Mouse (Mus musculus): ENCODE measurements around the gene Nxpe3. TPM values are rescaled to one million over a fixed set of nuclear protein-coding genes. Genes with fewer than 3 reads are reported as not detected.
A peak's percentile ranks its signal among the peaks of the same experiment; 100 is the strongest.
"Not testable (repeated sequence)": the region's sequence is repeated elsewhere in the genome, so short reads cannot be mapped to it uniquely, and the experiment has no call there.

Gene Nxpe3
- polyA plus RNA-seq, 1 experiment, result 6.1 TPM

GRCm38 (mm10) chr16:55838510-55839474 is 56.3 kb downstream of the Nxpe3 start, which contains the start of gene Nfkbiz:
Gene Nfkbiz, minus strand, starts transcription at chr16:55838899.
- TF ChIP-seq CTCF (IDR thresholded peaks at IDR 0.05; ENCODE audit: extremely low read depth, insufficient read depth, insufficient read length, insufficient replicate concordance) (no peak), POLR2A (IDR thresholded peaks at IDR 0.05; ENCODE audit: low read depth, low read length) (no peak; the same call in 1 of the 2 replicates)
- WGBS, result 1% methylated on average over 40 of the region's 40 CpGs
- Histone ChIP-seq H3K36me3 (ENCODE audit: control insufficient read depth, insufficient read depth, low read length) (peaks cover 3% of the 10 kb centered on the region), H3K27me3 (ENCODE audit: control insufficient read depth, insufficient read depth, low read length) (no peaks in the 10 kb centered on the region), H3K4me3 (ENCODE audit: extremely low read depth, insufficient read depth, insufficient read length) (peak within 1 kb of the TSS; percentile 94), H3K27ac (ENCODE audit: insufficient read depth, low read length) (peak within 1 kb of the TSS; percentile 95), H3K4me1 (ENCODE audit: control insufficient read depth, insufficient read depth, insufficient read length) (peaks cover 4% of the 10 kb centered on the region)
- DNase-seq (ENCODE audit: low read depth in 1 of 2, low spot score in 2 of 2), result peak; percentile 59 to 74

- Histone ChIP-seq H3K4me3 (ENCODE audit: extremely low read depth, insufficient read depth, insufficient read length) (peak overlapping the region; percentile 94), H3K36me3 (ENCODE audit: control insufficient read depth, insufficient read depth, low read length) (peaks cover 3% of the 10 kb centered on the region; the same call in 1 of the 2 replicates), H3K27me3 (ENCODE audit: control insufficient read depth, insufficient read depth, low read length) (no peaks in the 10 kb centered on the region), H3K4me1 (ENCODE audit: control insufficient read depth, insufficient read depth, insufficient read length) (peaks cover 4% of the 10 kb centered on the region), H3K27ac (ENCODE audit: insufficient read depth, low read length) (peak overlapping the region; percentile 95; the same call in 1 of the 2 replicates)
- no peak for DNase-seq (ENCODE audit: low read depth in 1 of 2, low spot score in 2 of 2)
- TF ChIP-seq CTCF (IDR thresholded peaks at IDR 0.05; ENCODE audit: extremely low read depth, insufficient read depth, insufficient read length, insufficient replicate concordance) (no peak), POLR2A (IDR thresholded peaks at IDR 0.05; ENCODE audit: low read depth, low read length) (no peak)
- WGBS, result 4% methylated on average over 3 of the region's 3 CpGs
Observed at GRCm38 (mm10) chr16:55838129-55838509, 57.0 kb downstream of the Nxpe3 start.

GRCm38 (mm10) chr16:55837653-55838052 is 57.4 kb downstream of the Nxpe3 start:
- peak overlapping the region; percentile 20 for H3K4me3 ChIP-seq (ENCODE audit: extremely low read depth, insufficient read depth, insufficient read length)
- H3K4me1 ChIP-seq (ENCODE audit: control insufficient read depth, insufficient read depth, insufficient read length); H3K27ac ChIP-seq (ENCODE audit: insufficient read depth, low read length); DNase-seq (ENCODE audit: low read depth in 1 of 2, low spot score in 2 of 2); H3K27me3 ChIP-seq (ENCODE audit: control insufficient read depth, insufficient read depth, low read length); H3K36me3 ChIP-seq (ENCODE audit: control insufficient read depth, insufficient read depth, low read length): not testable (repeated sequence)
- 83% methylated on average over 8 of the region's 8 CpGs for WGBS

GRCm38 (mm10) chr16:55837168-55837567 is 57.9 kb downstream of the Nxpe3 start:
- Histone ChIP-seq H3K36me3 (ENCODE audit: control insufficient read depth, insufficient read depth, low read length) (peaks cover 1% of the 10 kb centered on the region; the same call in 1 of the 2 replicates), H3K4me1 (ENCODE audit: control insufficient read depth, insufficient read depth, insufficient read length) (peaks cover 4% of the 10 kb centered on the region), H3K27ac (ENCODE audit: insufficient read depth, low read length) (no peak overlapping the region), H3K27me3 (ENCODE audit: control insufficient read depth, insufficient read depth, low read length) (no peaks in the 10 kb centered on the region), H3K4me3 (ENCODE audit: extremely low read depth, insufficient read depth, insufficient read length) (no peak overlapping the region)
- no peak for DNase-seq (ENCODE audit: low read depth in 1 of 2, low spot score in 2 of 2)
- WGBS, result 65% methylated on average over 2 of the region's 2 CpGs
- no peak for TF ChIP-seq CTCF (IDR thresholded peaks at IDR 0.05; ENCODE audit: extremely low read depth, insufficient read depth, insufficient read length, insufficient replicate concordance)
- no peak for TF ChIP-seq POLR2A (IDR thresholded peaks at IDR 0.05; ENCODE audit: low read depth, low read length)

GRCm38 (mm10) chr16:55835798-55836197 is 59.3 kb downstream of the Nxpe3 start:
- Histone ChIP-seq H3K4me1 (ENCODE audit: control insufficient read depth, insufficient read depth, insufficient read length) (peaks cover 4% of the 10 kb centered on the region), H3K27ac (ENCODE audit: insufficient read depth, low read length) (no peak overlapping the region), H3K4me3 (ENCODE audit: extremely low read depth, insufficient read depth, insufficient read length) (no peak overlapping the region), H3K36me3 (ENCODE audit: control insufficient read depth, insufficient read depth, low read length) (no peaks in the 10 kb centered on the region), H3K27me3 (ENCODE audit: control insufficient read depth, insufficient read depth, low read length) (no peaks in the 10 kb centered on the region)
- TF ChIP-seq POLR2A (IDR thresholded peaks at IDR 0.05; ENCODE audit: low read depth, low read length) (no peak), CTCF (IDR thresholded peaks at IDR 0.05; ENCODE audit: extremely low read depth, insufficient read depth, insufficient read length, insufficient replicate concordance) (no peak)
- no peak for DNase-seq (ENCODE audit: low read depth in 1 of 2, low spot score in 2 of 2)

- Histone ChIP-seq H3K27ac (ENCODE audit: insufficient read depth, low read length) (no peak overlapping the region), H3K36me3 (ENCODE audit: control insufficient read depth, insufficient read depth, low read length) (no peaks in the 10 kb centered on the region), H3K27me3 (ENCODE audit: control insufficient read depth, insufficient read depth, low read length) (no peaks in the 10 kb centered on the region), H3K4me1 (ENCODE audit: control insufficient read depth, insufficient read depth, insufficient read length) (peaks cover 3% of the 10 kb centered on the region), H3K4me3 (ENCODE audit: extremely low read depth, insufficient read depth, insufficient read length) (no peak overlapping the region)
- 86% methylated on average over 8 of the region's 8 CpGs for WGBS
- TF ChIP-seq CTCF (IDR thresholded peaks at IDR 0.05; ENCODE audit: extremely low read depth, insufficient read depth, insufficient read length, insufficient replicate concordance) (no peak), POLR2A (IDR thresholded peaks at IDR 0.05; ENCODE audit: low read depth, low read length) (no peak)
- no peak for DNase-seq (ENCODE audit: low read depth in 1 of 2, low spot score in 2 of 2)
Observed at GRCm38 (mm10) chr16:55832617-55833016, 62.5 kb downstream of the Nxpe3 start.

- TF ChIP-seq CTCF (IDR thresholded peaks at IDR 0.05; ENCODE audit: extremely low read depth, insufficient read depth, insufficient read length, insufficient replicate concordance) (no peak), POLR2A (IDR thresholded peaks at IDR 0.05; ENCODE audit: low read depth, low read length) (no peak)
- no peak for DNase-seq (ENCODE audit: low read depth in 1 of 2, low spot score in 2 of 2)
- peaks cover 2% of the 10 kb centered on the region; the same call in 1 of the 2 replicates for H3K4me1 ChIP-seq (ENCODE audit: control insufficient read depth, insufficient read depth, insufficient read length)
Observed at GRCm38 (mm10) chr16:55832040-55832439, 63.0 kb downstream of the Nxpe3 start.

More at GRCm38 (mm10) chr16:55832040-55832439, 63.0 kb downstream of the Nxpe3 start:
- Histone ChIP-seq H3K27ac (ENCODE audit: insufficient read depth, low read length) (no peak overlapping the region), H3K4me3 (ENCODE audit: extremely low read depth, insufficient read depth, insufficient read length) (no peak overlapping the region), H3K27me3 (ENCODE audit: control insufficient read depth, insufficient read depth, low read length) (no peaks in the 10 kb centered on the region), H3K36me3 (ENCODE audit: control insufficient read depth, insufficient read depth, low read length) (no peaks in the 10 kb centered on the region)
- WGBS, result 73% methylated on average over 6 of the region's 6 CpGs
